Mouse (Mus musculus) megakaryocyte, embryonic 14.5 days (primary cell): ENCODE data around the gene Slc9a1.

Experiments
- FLI1 ChIP-seq: IDR thresholded peaks from 2 replicates; pipeline ENCODE4 v1.6.1; 2012; ENCODE audit warnings: low read length, inconsistent platforms, mixed read lengths
- GATA1 ChIP-seq: IDR thresholded peaks from 3 replicates; pipeline ENCODE4 v1.6.1; 2012; ENCODE audit warnings: mixed read lengths, low read length, inconsistent platforms, borderline replicate concordance

DNA sequence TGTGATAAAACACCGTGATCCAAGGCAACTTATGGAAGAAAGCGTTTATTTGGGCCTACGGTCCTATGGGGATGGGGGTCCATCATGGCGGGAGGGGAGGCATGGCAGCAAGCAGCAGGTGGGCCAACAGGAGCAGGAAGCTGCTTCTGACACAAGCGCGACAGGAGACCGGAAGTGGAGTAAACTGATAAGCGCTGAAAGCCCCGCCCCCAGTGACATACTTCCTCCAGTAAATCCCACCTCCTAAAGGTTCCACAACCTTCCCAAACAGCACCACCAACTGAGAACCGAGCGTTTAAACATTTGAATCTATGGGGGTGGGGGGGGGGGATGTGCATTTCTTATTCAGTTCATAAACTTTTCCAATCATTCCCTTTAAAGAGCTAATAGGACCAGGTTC, 66.4 kb downstream of the Slc9a1 start:
- TF ChIP-seq GATA1 = no peak
- no peak for TF ChIP-seq FLI1
